Mouse (Mus musculus) R1 (cell line): ENCODE results near the gene Pigyl.

ENCODE experiments used
- DNase-seq: peaks from one replicate; pipeline ENCODE4 v3.0.0-alpha.2; 2018; ENCODE audit warnings: low read depth, low spot score

Pigyl gene

DNA sequence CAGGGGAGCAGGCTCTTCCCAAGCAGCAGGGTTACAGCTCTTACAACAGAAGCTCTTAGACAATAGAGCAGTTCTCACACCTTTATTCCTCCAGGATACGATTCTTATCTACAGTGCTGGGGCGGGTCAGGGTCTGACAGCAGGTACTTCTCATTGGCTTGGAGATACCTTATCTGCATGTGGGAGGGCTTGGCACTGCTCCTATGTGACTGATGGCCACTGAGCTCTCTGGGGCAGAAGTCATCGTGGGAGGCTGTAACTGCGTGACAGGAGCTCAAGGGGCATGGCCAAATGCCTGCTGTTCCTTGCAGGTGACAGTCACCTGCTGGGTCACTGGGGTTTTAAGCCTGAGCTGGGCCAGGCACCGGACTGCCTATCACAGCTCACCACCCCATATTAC lies 39.8 kb downstream of the Pigyl start:
- DNase-seq: peak; percentile 31
